Mouse (Mus musculus) yolk sac, embryonic 10.5 days (tissue): ENCODE measurements around the gene Plekhg6.

Source experiments
- DNase-seq: peaks from one replicate; pipeline ENCODE4 v3.0.0-alpha.2; 2017; ENCODE audit warnings: low spot score

The Plekhg6 gene

GRCm38 (mm10) chr6:125385066-125385974 lies 4.7 kb upstream of the Plekhg6 start:
- no peak for DNase-seq

GRCm38 (mm10) chr6:125382024-125382423 lies 1.4 kb upstream of the Plekhg6 start:
- DNase-seq, result no peak

GRCm38 (mm10) chr6:125379781-125380180 lies 812 bp downstream of the Plekhg6 start:
- peak; percentile 52 for DNase-seq

GRCm38 (mm10) chr6:125378621-125379020 lies 2.0 kb downstream of the Plekhg6 start:
- DNase-seq, result no peak

GRCm38 (mm10) chr6:125377582-125378451 lies 2.8 kb downstream of the Plekhg6 start:
- peak; percentile 90 for DNase-seq

GRCm38 (mm10) chr6:125377042-125377441 lies 3.6 kb downstream of the Plekhg6 start:
- DNase-seq, result no peak

GRCm38 (mm10) chr6:125367758-125368371 lies 12.7 kb downstream of the Plekhg6 start:
- no peak for DNase-seq

- no peak for DNase-seq
These were observed 14.5 kb downstream of the Plekhg6 start for GRCm38 (mm10) chr6:125366133-125366532.

- no peak for DNase-seq
These were observed 15.1 kb downstream of the Plekhg6 start for GRCm38 (mm10) chr6:125365522-125365921.

- DNase-seq, result peak; percentile 54
These were observed 16.1 kb downstream of the Plekhg6 start for GRCm38 (mm10) chr6:125364448-125364847.

GRCm38 (mm10) chr6:125363451-125364242 lies 16.9 kb downstream of the Plekhg6 start:
- DNase-seq, result peak; percentile 86

GRCm38 (mm10) chr6:125363021-125363420 lies 17.6 kb downstream of the Plekhg6 start:
- no peak for DNase-seq

GRCm38 (mm10) chr6:125361467-125362291 lies 18.9 kb downstream of the Plekhg6 start:
- DNase-seq, result no peak

- no peak for DNase-seq
These were observed 19.7 kb downstream of the Plekhg6 start for GRCm38 (mm10) chr6:125360846-125361245.

GRCm38 (mm10) chr6:125359999-125360398 lies 20.6 kb downstream of the Plekhg6 start:
- DNase-seq, result no peak

GRCm38 (mm10) chr6:125357334-125357733 lies 23.3 kb downstream of the Plekhg6 start:
- no peak for DNase-seq

- peak; percentile 67 for DNase-seq
These were observed 24.3 kb downstream of the Plekhg6 start for GRCm38 (mm10) chr6:125356264-125356663.

- DNase-seq, result peak; percentile 56
These were observed 25.3 kb downstream of the Plekhg6 start for GRCm38 (mm10) chr6:125355197-125355741.

- DNase-seq, result peak; percentile 85
These were observed 26.0 kb downstream of the Plekhg6 start for GRCm38 (mm10) chr6:125354352-125355151.
